Mouse (Mus musculus): ENCODE results near the gene Bco2.

Gene Bco2

GRCm38 (mm10) chr9:50555094-50555446, at the start of gene Bco2:
Bco2 (minus strand) TSS chr9:50555181.
- no peak for DNase-seq

GRCm38 (mm10) chr9:50604338-50604737, 49.4 kb upstream of the Bco2 start:
- DNase-seq, result no peak

GRCm38 (mm10) chr9:50603998-50604324, 49.0 kb upstream of the Bco2 start:
- DNase-seq, result no peak

GRCm38 (mm10) chr9:50603189-50603997, 48.4 kb upstream of the Bco2 start, which contains the start of the genes Sdhd and Timm8b:
Sdhd (minus strand) TSS chr9:50603812.
Timm8b (plus strand) TSS chr9:50603910.
- peak; percentile 92 for DNase-seq

- DNase-seq, result no peak
These were observed 47.3 kb upstream of the Bco2 start for GRCm38 (mm10) chr9:50602055-50602845.

GRCm38 (mm10) chr9:50601536-50601935, 46.6 kb upstream of the Bco2 start:
- no peak for DNase-seq

GRCm38 (mm10) chr9:50596973-50597372, 42.0 kb upstream of the Bco2 start:
- no peak for DNase-seq

GRCm38 (mm10) chr9:50594794-50595417, 39.9 kb upstream of the Bco2 start:
- no peak for DNase-seq

- DNase-seq, result no peak
These were observed 38.6 kb upstream of the Bco2 start for GRCm38 (mm10) chr9:50593544-50593943.

- no peak for DNase-seq
These were observed 38.0 kb upstream of the Bco2 start for GRCm38 (mm10) chr9:50592955-50593354.

GRCm38 (mm10) chr9:50590856-50591518, 36.0 kb upstream of the Bco2 start:
- DNase-seq, result no peak

GRCm38 (mm10) chr9:50586955-50587354, 32.0 kb upstream of the Bco2 start:
- no peak for DNase-seq

- DNase-seq, result no peak
These were observed 30.3 kb upstream of the Bco2 start for GRCm38 (mm10) chr9:50585145-50585818.

GRCm38 (mm10) chr9:50580370-50580769, 25.4 kb upstream of the Bco2 start:
- DNase-seq, result no peak

GRCm38 (mm10) chr9:50569599-50570525, 14.9 kb upstream of the Bco2 start:
- DNase-seq, result no peak

GRCm38 (mm10) chr9:50567881-50568280, 12.9 kb upstream of the Bco2 start:
- no peak for DNase-seq

GRCm38 (mm10) chr9:50567372-50567771, 12.4 kb upstream of the Bco2 start:
- DNase-seq, result no peak

GRCm38 (mm10) chr9:50565940-50566339, 11.0 kb upstream of the Bco2 start:
- DNase-seq, result no peak

GRCm38 (mm10) chr9:50565173-50565572, 10.2 kb upstream of the Bco2 start:
- DNase-seq, result no peak

- no peak for DNase-seq
These were observed 7.0 kb upstream of the Bco2 start for GRCm38 (mm10) chr9:50561918-50562360.

All from right cerebral cortex, postnatal 14 days (tissue).